Mouse (Mus musculus) gastrocnemius, postnatal 10 days (tissue): ENCODE data around the gene Add2. TPM values are rescaled to one million over a fixed set of nuclear protein-coding genes. Genes with fewer than 3 reads are reported as not detected.
"Not testable (repeated sequence)": the region's sequence is repeated elsewhere in the genome, so short reads cannot be mapped to it uniquely, and the experiment has no call there.

Experiments
- DNase-seq: peaks from one replicate; pipeline ENCODE4 v3.0.0; 2021; ENCODE audit warnings: mixed read lengths
- long read RNA-seq, 2 experiments: library from polyadenylated mRNA; stranded (forward); transcript quantifications; one replicate each; pipeline ENCODE4 v2.0.0; 2021
- total RNA-seq, 2 experiments: library from RNA; stranded (reverse); gene quantifications; 2 replicates each; pipeline ENCODE4 v1.2.3; 2021

Gene Add2
- 1 to 10 TPM in 1 of 2 experiments, under 1 TPM in 1; 0.68 to 1.9 TPM for total RNA-seq
- long read RNA-seq, experiment 1, result 0 reads
- long read RNA-seq, experiment 2, result 0 reads

- DNase-seq, result peak; percentile 14
Measured at GRCm38 (mm10) chr6:86028601-86029322, at the start of gene Add2. Add2 (plus strand) TSS chr6:86028681.

- DNase-seq, result not testable (repeated sequence)
Measured at GRCm38 (mm10) chr6:85978736-85979135, 49.7 kb upstream of the Add2 start.

GRCm38 (mm10) chr6:85984351-85984750 lies 44.1 kb upstream of the Add2 start:
- DNase-seq, result no peak

GRCm38 (mm10) chr6:85989570-85989969 lies 38.9 kb upstream of the Add2 start:
- DNase-seq, result not testable (repeated sequence)

- DNase-seq, result not testable (repeated sequence)
Measured at GRCm38 (mm10) chr6:85990774-85991173, 37.7 kb upstream of the Add2 start.

GRCm38 (mm10) chr6:86003405-86003925 lies 25.0 kb upstream of the Add2 start:
- no peak for DNase-seq

GRCm38 (mm10) chr6:86004271-86005148 lies 24.0 kb upstream of the Add2 start:
- peak; percentile 74 for DNase-seq

GRCm38 (mm10) chr6:86009980-86010379 lies 18.5 kb upstream of the Add2 start:
- peak; percentile 28 for DNase-seq

- not testable (repeated sequence) for DNase-seq
Measured at GRCm38 (mm10) chr6:86014812-86015211, 13.7 kb upstream of the Add2 start.

GRCm38 (mm10) chr6:86015871-86016270 lies 12.6 kb upstream of the Add2 start, which contains the start of gene Figla:
Figla (plus strand) TSS chr6:86016171.
- DNase-seq, result no peak

GRCm38 (mm10) chr6:86016793-86017350 lies 11.6 kb upstream of the Add2 start:
- DNase-seq, result no peak

GRCm38 (mm10) chr6:86019415-86020237 lies 8.9 kb upstream of the Add2 start:
- DNase-seq, result no peak

- DNase-seq, result peak; percentile 34
Measured at GRCm38 (mm10) chr6:86020948-86021347, 7.5 kb upstream of the Add2 start.

- DNase-seq, result no peak
Measured at GRCm38 (mm10) chr6:86026632-86027292, 1.7 kb upstream of the Add2 start.

- no peak for DNase-seq
Measured at GRCm38 (mm10) chr6:86028150-86028549, 331 bp upstream of the Add2 start.

GRCm38 (mm10) chr6:86029323-86029713 lies 837 bp downstream of the Add2 start:
- DNase-seq, result no peak

- DNase-seq, result no peak
Measured at GRCm38 (mm10) chr6:86031527-86031926, 3.0 kb downstream of the Add2 start.

- no peak for DNase-seq
Measured at GRCm38 (mm10) chr6:86033635-86034034, 5.2 kb downstream of the Add2 start.

- DNase-seq, result no peak
Measured at GRCm38 (mm10) chr6:86038901-86039300, 10.4 kb downstream of the Add2 start.

GRCm38 (mm10) chr6:86040140-86040539 lies 11.7 kb downstream of the Add2 start:
- DNase-seq, result no peak

- DNase-seq, result no peak
Measured at GRCm38 (mm10) chr6:86047510-86047909, 19.0 kb downstream of the Add2 start.
